Mouse (Mus musculus) adrenal gland (tissue): ENCODE results near the gene Tmeff1.

ENCODE experiments used
- intact Hi-C: fragments of 180-260 bp; cut with DNase I; formaldehyde crosslinking; loops from one replicate; pipeline ENCODE4 v1.15.1; 2025
- long read RNA-seq, 2 experiments: library from polyadenylated mRNA; unstranded; transcript quantifications; one replicate each; pipeline ENCODE4 v2.0.0; 2020; ENCODE audit warnings: borderline replicate concordance in 1 of 2; ENCODE audit not compliant: insufficient replicate concordance in 1 of 2

The Tmeff1 gene
- long read RNA-seq, experiment 1, partial matches to known transcripts, result 0 of 1 reads
- long read RNA-seq, experiment 1, other reads (novel, unspliced or antisense), result 1 of 1 reads
- long read RNA-seq, experiment 2, result 0 reads

- intact Hi-C loops, result no loop called here
Observed at GRCm38 (mm10) chr4:48584421-48585240, at the start of gene Tmeff1. Gene Tmeff1, plus strand, starts transcription at chr4:48585174.

GRCm38 (mm10) chr4:48536275-48536674, 48.7 kb upstream of the Tmeff1 start:
- intact Hi-C loops, result no loop called here

GRCm38 (mm10) chr4:48537024-48537423, 48.0 kb upstream of the Tmeff1 start:
- intact Hi-C loops, result no loop called here

GRCm38 (mm10) chr4:48538581-48538980, 46.4 kb upstream of the Tmeff1 start:
- intact Hi-C loops, result no loop called here

GRCm38 (mm10) chr4:48539841-48540575, 45.0 kb upstream of the Tmeff1 start, which contains the start of gene Msantd3:
Gene Msantd3, plus strand, starts transcription at chr4:48539935.
- intact Hi-C loops, result no loop called here

GRCm38 (mm10) chr4:48540576-48541111, 44.3 kb upstream of the Tmeff1 start:
- intact Hi-C loops, result no loop called here

GRCm38 (mm10) chr4:48541526-48542250, 43.3 kb upstream of the Tmeff1 start:
- intact Hi-C loops, result no loop called here

GRCm38 (mm10) chr4:48542351-48542750, 42.6 kb upstream of the Tmeff1 start:
- intact Hi-C loops, result no loop called here

- intact Hi-C loops, result no loop called here
Observed at GRCm38 (mm10) chr4:48543071-48543865, 41.7 kb upstream of the Tmeff1 start.

GRCm38 (mm10) chr4:48544141-48544540, 40.8 kb upstream of the Tmeff1 start:
- intact Hi-C loops, result no loop called here

- intact Hi-C loops, result no loop called here
Observed at GRCm38 (mm10) chr4:48545966-48546365, 39.0 kb upstream of the Tmeff1 start.

- intact Hi-C loops, result no loop called here
Observed at GRCm38 (mm10) chr4:48546568-48547496, 38.1 kb upstream of the Tmeff1 start.

GRCm38 (mm10) chr4:48548393-48549045, 36.5 kb upstream of the Tmeff1 start:
- intact Hi-C loops, result no loop called here

GRCm38 (mm10) chr4:48549661-48550060, 35.3 kb upstream of the Tmeff1 start:
- intact Hi-C loops, result no loop called here

GRCm38 (mm10) chr4:48552486-48553064, 32.4 kb upstream of the Tmeff1 start:
- intact Hi-C loops, result no loop called here

- intact Hi-C loops, result no loop called here
Observed at GRCm38 (mm10) chr4:48554132-48554531, 30.8 kb upstream of the Tmeff1 start.

GRCm38 (mm10) chr4:48555729-48556128, 29.2 kb upstream of the Tmeff1 start:
- intact Hi-C loops, result loop anchor here (5.0 kb wide), 1 partner anchor 73 kb away; no protein-coding TSS in a partner anchor

GRCm38 (mm10) chr4:48559652-48560051, 25.3 kb upstream of the Tmeff1 start:
- intact Hi-C loops, result loop anchor here (5.0 kb wide), 1 partner anchor 77 kb away; no protein-coding TSS in a partner anchor
